Mouse (Mus musculus) central nervous system, embryonic 11.5 days (tissue): ENCODE measurements around the gene D630023F18Rik. TPM values are rescaled to one million over a fixed set of nuclear protein-coding genes. Genes with fewer than 3 reads are reported as not detected.

Experiments
- polyA plus RNA-seq: library from polyadenylated mRNA; depleted of rRNA; stranded (reverse); fragments of >200 nt; gene quantifications from 2 replicates; pipeline ENCODE4 v1.2.3, GENCODE M21; 2012; rRNA removed

The D630023F18Rik gene
- polyA plus RNA-seq = 0.19 and 0.25 TPM in 2 replicates

DNA sequence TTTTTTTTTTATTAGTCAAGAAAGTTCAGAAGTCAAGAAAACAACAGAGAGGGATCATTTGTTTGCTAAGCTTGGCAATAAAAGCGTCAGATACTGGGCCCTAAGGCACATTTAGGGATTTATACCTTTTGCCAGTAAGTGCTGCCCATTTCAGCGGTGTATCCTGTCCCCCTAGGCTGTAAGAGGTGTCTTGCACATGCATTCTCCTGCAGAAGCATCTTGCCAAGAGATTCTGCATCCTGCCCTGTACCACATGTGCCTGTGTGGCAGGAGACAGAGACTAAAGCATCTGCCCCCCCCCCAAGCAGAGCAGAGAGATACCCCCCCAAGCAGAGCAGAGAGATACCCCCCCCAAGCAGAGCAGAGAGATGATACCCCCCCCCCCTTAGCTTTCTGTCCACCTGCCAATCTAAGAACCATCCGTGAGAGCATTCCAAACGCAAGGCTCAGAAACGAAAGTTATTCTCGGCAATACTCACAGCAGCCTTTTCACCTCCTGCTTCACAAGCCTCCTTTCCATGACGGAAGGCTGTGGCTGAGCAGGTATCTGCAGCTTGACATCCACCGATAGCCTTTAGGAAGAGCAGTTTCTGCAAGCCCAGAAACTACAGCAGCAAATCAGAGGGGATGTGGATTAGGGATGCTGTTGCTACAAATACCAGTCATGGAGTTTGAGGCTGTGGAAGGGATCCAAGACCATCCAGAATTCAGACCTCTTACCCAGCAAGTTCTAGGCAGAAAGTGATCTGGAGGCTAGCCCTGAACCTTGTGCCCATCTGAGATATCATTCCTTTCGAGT is at the start of gene D630023F18Rik:
Gene D630023F18Rik (minus strand): TSS at position 641 of the 799 bp plus-strand sequence.

GRCm38 (mm10) chr1:65119438-65119837 is 3.6 kb downstream of the D630023F18Rik start, which contains the start of gene Gm28845:
Gene Gm28845 (minus strand): TSS chr1:65119558.

DNA sequence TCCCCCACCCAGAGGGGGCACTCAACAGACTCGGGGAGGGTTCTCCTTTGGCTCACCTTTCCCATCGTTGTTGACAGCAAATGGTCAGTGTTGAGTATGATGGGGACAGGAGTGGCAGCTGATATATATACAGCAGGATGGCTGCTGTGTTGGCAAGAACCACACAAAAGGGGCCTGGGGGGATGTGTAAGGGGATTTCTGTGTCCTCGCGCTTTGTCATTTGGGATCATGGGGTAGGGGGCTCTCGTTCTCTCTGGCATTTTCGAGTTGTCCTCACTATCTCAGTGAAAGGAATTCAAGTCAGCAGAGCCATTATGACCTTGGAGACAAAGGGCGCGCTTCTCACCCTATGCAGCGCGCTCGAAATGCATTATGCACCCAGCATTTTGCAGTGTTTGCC is 19.7 kb downstream of the D630023F18Rik start, which contains the start of gene Cryga:
Gene Cryga (minus strand): TSS at position 101 of the 400 bp plus-strand sequence.

DNA sequence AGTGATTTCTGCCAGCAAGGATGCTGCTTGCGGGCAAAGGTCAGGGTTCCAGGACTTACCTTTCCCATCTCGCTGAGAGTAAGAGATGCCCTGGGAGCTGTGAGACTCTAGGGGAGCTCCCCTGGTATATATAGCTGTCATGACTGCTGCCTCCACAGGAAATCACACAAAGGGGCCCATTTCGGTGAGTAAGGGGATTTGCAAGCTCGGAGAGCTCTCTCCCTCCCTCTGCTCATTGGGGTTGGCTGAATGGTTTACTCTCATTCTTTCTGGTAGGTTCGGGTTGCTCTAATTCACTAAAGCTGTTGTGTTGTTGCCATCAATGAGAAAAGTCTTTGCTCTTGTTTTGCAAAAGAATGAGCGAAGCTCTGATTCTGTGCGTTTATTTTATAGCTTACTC is 40.8 kb downstream of the D630023F18Rik start, which contains the start of gene Crygb:
Gene Crygb (minus strand): TSS at position 101 of the 400 bp plus-strand sequence.

DNA sequence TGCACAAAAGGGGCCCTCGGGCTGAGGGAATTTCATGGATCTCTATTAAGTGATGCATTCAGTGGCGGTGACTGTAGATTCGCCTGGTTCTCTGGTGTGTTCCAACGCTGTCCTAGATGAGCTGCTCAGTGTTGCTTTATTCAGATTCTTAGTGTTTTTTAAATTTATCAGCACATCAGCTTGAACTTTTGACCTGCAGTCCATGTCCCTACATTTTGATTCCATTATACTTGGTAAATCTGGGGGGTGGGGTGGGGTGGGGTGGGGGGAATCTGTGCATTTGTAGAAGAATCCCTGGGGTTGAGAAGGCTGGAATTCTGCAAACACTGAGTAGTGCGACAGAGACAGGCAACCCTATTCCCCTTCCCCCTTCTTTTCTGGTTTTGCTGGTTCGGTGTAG is 49.4 kb downstream of the D630023F18Rik start, which contains the start of gene Crygc:
Gene Crygc (minus strand): TSS at position 101 of the 400 bp plus-strand sequence.

DNA sequence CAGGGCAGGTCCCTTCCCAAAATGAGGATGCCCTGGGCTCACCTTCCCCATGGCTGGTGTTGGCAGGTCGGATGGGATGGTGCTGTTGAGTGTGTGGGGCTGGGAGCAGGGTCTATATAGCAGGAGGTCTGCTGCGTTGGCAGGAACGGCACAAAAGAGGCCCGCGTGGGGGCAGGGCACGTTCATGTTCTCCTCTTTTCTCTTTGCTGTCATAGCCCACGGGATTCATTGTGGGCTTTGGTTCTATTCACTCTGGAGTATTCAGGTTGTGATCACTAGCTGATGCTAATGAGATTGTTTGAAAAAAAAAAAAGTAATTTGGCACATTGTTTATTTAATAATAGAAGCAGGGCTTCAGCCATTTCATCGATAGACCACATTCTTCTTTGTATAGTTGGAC is 59.7 kb downstream of the D630023F18Rik start, which contains the start of gene Crygd:
Gene Crygd (minus strand): TSS at position 101 of the 400 bp plus-strand sequence.

Other genes starting within 250 kb of the D630023F18Rik start
- 2.7 and 4.1 TPM in 2 replicates for gene Plekhm3, start 166.4 kb downstream of the D630023F18Rik start, polyA plus RNA-seq
- gene Akr1cl, start 90.5 kb downstream of the D630023F18Rik start, polyA plus RNA-seq = 0.13 and 1.3 TPM in 2 replicates
- 0.58 and 0.62 TPM in 2 replicates for gene Cryge, start 72.1 kb downstream of the D630023F18Rik start, polyA plus RNA-seq
- 0.32 TPM in 1 of 2 replicates, not detected in the other for gene Crygd, start 59.8 kb downstream of the D630023F18Rik start, polyA plus RNA-seq
- 0.19 and 0.22 TPM in 2 replicates for gene Crygc, start 49.5 kb downstream of the D630023F18Rik start, polyA plus RNA-seq
- 0.11 and 0.18 TPM in 2 replicates for gene Crygb, start 40.9 kb downstream of the D630023F18Rik start, polyA plus RNA-seq
- gene Cryga, start 19.8 kb downstream of the D630023F18Rik start, polyA plus RNA-seq = 0.11 TPM in 1 of 2 replicates, not detected in the other
- not detected in 2 replicates for gene Gm28845, start 3.7 kb downstream of the D630023F18Rik start, polyA plus RNA-seq
- gene Idh1, start 63.3 kb upstream of the D630023F18Rik start, polyA plus RNA-seq = 143 and 168 TPM in 2 replicates
- gene Pikfyve, start 63.5 kb upstream of the D630023F18Rik start, polyA plus RNA-seq = 11.2 and 13.4 TPM in 2 replicates
- 0.24 and 0.76 TPM in 2 replicates for gene Pth2r, start 158.8 kb upstream of the D630023F18Rik start, polyA plus RNA-seq